Mouse (Mus musculus): ENCODE data around the gene Gm44579. TPM values are rescaled to one million over a fixed set of nuclear protein-coding genes. Genes with fewer than 3 reads are reported as not detected.

Gene Gm44579
- polyA plus RNA-seq, 1 experiment from 2014 or later, result not detected

DNA sequence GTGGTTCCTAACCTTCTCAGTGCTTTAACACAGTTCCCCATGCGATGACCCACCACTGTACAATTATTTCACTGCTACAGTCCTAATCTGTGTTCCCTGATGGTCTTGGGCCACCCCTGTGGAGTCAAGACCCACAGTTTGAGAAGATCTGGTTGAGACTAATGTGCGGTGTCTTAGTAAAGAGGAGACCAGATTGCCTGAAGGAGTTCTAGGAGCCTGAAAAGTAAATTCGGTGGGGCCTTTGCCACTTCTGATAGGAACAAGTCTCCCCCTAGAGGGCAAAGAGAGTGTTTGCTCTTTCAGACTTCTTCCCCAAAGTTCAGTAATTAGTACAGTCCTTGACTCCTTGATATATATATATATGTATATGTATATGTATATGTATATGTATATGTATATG, 67.2 kb downstream of the Gm44579 start:
- no peak overlapping the region for H3K4me3 ChIP-seq
- no peaks in the 10 kb centered on the region for H3K36me3 ChIP-seq
- H3K9me3 ChIP-seq (replicated peaks), result no peaks in the 10 kb centered on the region
- peaks cover 3% of the 10 kb centered on the region; the same call in 1 of the 2 replicates for H3K4me1 ChIP-seq (replicated peaks)
- H3K4me2 ChIP-seq, result no peak overlapping the region
- WGBS, result 30% methylated on average over 3 of the region's 3 CpGs
- no peak for ATAC-seq (ENCODE audit: insufficient number of reproducible peaks, low FRiP score)
- no peak overlapping the region for H3K27ac ChIP-seq (ENCODE audit: poor library complexity, severe bottlenecking)
- H3K9ac ChIP-seq, result no peak overlapping the region
- H3K27me3 ChIP-seq (replicated peaks), result no peaks in the 10 kb centered on the region

DNA sequence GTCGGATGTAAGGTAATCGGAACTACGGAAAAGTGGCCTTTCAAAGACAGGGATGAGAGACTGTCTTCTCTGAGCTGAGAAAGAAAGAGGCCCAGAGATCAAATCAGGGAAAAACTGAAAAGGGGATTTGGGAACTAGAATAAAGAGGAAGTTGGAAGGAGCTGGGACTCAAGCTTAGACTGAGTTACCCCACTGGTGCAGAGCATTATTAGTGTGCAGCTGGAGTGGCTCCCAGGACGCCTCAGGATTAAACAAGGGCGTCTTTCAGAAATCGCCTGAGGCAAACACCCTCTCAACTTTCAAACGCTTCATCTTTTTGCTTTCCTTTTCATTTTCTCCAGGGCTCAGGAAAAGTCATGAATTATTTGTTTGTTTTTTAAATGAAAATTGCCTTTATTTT, 67.9 kb downstream of the Gm44579 start:
- Histone ChIP-seq H3K27ac (ENCODE audit: poor library complexity, severe bottlenecking) (no peak overlapping the region), H3K9me3 (replicated peaks) (no peaks in the 10 kb centered on the region), H3K4me2 (no peak overlapping the region), H3K27me3 (replicated peaks) (no peaks in the 10 kb centered on the region), H3K9ac (no peak overlapping the region), H3K4me1 (replicated peaks) (peaks cover 9% of the 10 kb centered on the region), H3K4me3 (no peak overlapping the region), H3K36me3 (no peaks in the 10 kb centered on the region)
- WGBS, result 75% methylated on average over 7 of the region's 7 CpGs
- no peak for ATAC-seq (ENCODE audit: insufficient number of reproducible peaks, low FRiP score)

GRCm38 (mm10) chr15:98149166-98149602, 71.6 kb downstream of the Gm44579 start:
- no peaks in the 10 kb centered on the region for H3K36me3 ChIP-seq
- no peak overlapping the region for H3K9ac ChIP-seq
- peak; percentile 70 for ATAC-seq (ENCODE audit: insufficient number of reproducible peaks, low FRiP score)
- no peaks in the 10 kb centered on the region for H3K9me3 ChIP-seq (replicated peaks)
- H3K4me1 ChIP-seq (replicated peaks), result peaks cover 21% of the 10 kb centered on the region
- no peak overlapping the region for H3K4me3 ChIP-seq
- H3K4me2 ChIP-seq, result peak overlapping the region; percentile 40
- H3K27me3 ChIP-seq (replicated peaks), result no peaks in the 10 kb centered on the region
- WGBS, result 32% methylated on average over 10 of the region's 10 CpGs
- H3K27ac ChIP-seq (ENCODE audit: poor library complexity, severe bottlenecking), result peak overlapping the region; percentile 98

- ATAC-seq (ENCODE audit: insufficient number of reproducible peaks, low FRiP score), result no peak
- no peak overlapping the region for H3K4me3 ChIP-seq
- H3K27me3 ChIP-seq (replicated peaks), result no peaks in the 10 kb centered on the region
- no peak overlapping the region for H3K9ac ChIP-seq
- no peaks in the 10 kb centered on the region for H3K9me3 ChIP-seq (replicated peaks)
- H3K27ac ChIP-seq (ENCODE audit: poor library complexity, severe bottlenecking), result peak overlapping the region; percentile 98
- no peaks in the 10 kb centered on the region for H3K36me3 ChIP-seq
- WGBS, result 65% methylated on average over 3 of the region's 3 CpGs
- H3K4me1 ChIP-seq (replicated peaks), result peaks cover 24% of the 10 kb centered on the region
- H3K4me2 ChIP-seq, result no peak overlapping the region
Measured at GRCm38 (mm10) chr15:98148356-98148755, 72.4 kb downstream of the Gm44579 start.

GRCm38 (mm10) chr15:98145559-98146181, 75.1 kb downstream of the Gm44579 start:
- WGBS, result under 1% methylated on average over 38 of the region's 38 CpGs
- peaks cover 24% of the 10 kb centered on the region for H3K4me1 ChIP-seq (replicated peaks)
- H3K27me3 ChIP-seq (replicated peaks), result no peaks in the 10 kb centered on the region

GRCm38 (mm10) chr15:98144861-98145507, 75.8 kb downstream of the Gm44579 start:
- under 1% methylated on average over 36 of the region's 36 CpGs for WGBS
- Histone ChIP-seq H3K9me3 (replicated peaks) (no peaks in the 10 kb centered on the region), H3K27me3 (replicated peaks) (no peaks in the 10 kb centered on the region), H3K27ac (ENCODE audit: poor library complexity, severe bottlenecking) (peak overlapping the region; percentile 91), H3K4me2 (peak overlapping the region; percentile 88), H3K4me3 (peak overlapping the region; percentile 100), H3K4me1 (replicated peaks) (peaks cover 24% of the 10 kb centered on the region), H3K9ac (peak overlapping the region; percentile 99), H3K36me3 (peaks cover 25% of the 10 kb centered on the region)
- peak; percentile 48 for ATAC-seq (ENCODE audit: insufficient number of reproducible peaks, low FRiP score)

More at GRCm38 (mm10) chr15:98145559-98146181, 75.1 kb downstream of the Gm44579 start:
- Histone ChIP-seq H3K4me2 (peak overlapping the region; percentile 88), H3K9me3 (replicated peaks) (no peaks in the 10 kb centered on the region), H3K36me3 (peaks cover 18% of the 10 kb centered on the region), H3K27ac (ENCODE audit: poor library complexity, severe bottlenecking) (peak overlapping the region; percentile 91), H3K4me3 (peak overlapping the region; percentile 100), H3K9ac (peak overlapping the region; percentile 99)
- ATAC-seq (ENCODE audit: insufficient number of reproducible peaks, low FRiP score), result peak; percentile 94

DNA sequence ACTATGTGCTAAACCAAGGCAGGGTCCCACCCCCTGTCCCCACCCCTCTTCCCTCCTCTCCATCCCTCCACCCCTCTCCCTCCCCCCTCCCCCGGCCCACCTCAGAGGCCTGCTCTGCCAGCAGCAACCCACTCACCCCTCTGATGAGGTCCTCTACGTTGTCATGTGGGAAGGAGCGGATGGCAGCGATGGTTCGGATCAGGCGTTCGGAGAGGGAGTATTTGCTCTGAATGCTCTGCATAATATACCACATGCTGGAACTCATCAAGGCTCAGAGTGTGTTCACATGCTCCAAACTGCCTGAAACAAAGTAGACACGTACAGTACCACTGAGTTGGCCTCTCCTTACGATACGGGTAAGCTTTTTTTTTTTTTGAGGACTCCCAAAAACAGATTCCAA, 78.3 kb downstream of the Gm44579 start:
- Histone ChIP-seq H3K27ac (ENCODE audit: poor library complexity, severe bottlenecking) (no peak overlapping the region), H3K9me3 (replicated peaks) (no peaks in the 10 kb centered on the region), H3K4me2 (no peak overlapping the region), H3K27me3 (replicated peaks) (no peaks in the 10 kb centered on the region), H3K4me1 (replicated peaks) (peaks cover 14% of the 10 kb centered on the region), H3K4me3 (no peak overlapping the region), H3K9ac (no peak overlapping the region), H3K36me3 (peaks cover 50% of the 10 kb centered on the region)
- 81% methylated on average over 10 of the region's 10 CpGs for WGBS
- ATAC-seq (ENCODE audit: insufficient number of reproducible peaks, low FRiP score), result no peak

- H3K4me2 ChIP-seq, result no peak overlapping the region
- 89% methylated on average over 5 of the region's 5 CpGs for WGBS
- no peak overlapping the region for H3K9ac ChIP-seq
- peaks cover 67% of the 10 kb centered on the region for H3K36me3 ChIP-seq
- no peaks in the 10 kb centered on the region for H3K27me3 ChIP-seq (replicated peaks)
- H3K4me3 ChIP-seq, result no peak overlapping the region
- H3K4me1 ChIP-seq (replicated peaks), result peaks cover 10% of the 10 kb centered on the region
- ATAC-seq (ENCODE audit: insufficient number of reproducible peaks, low FRiP score), result no peak
- no peak overlapping the region for H3K27ac ChIP-seq (ENCODE audit: poor library complexity, severe bottlenecking)
- H3K9me3 ChIP-seq (replicated peaks), result no peaks in the 10 kb centered on the region
Measured at GRCm38 (mm10) chr15:98140809-98141208, 80.0 kb downstream of the Gm44579 start.

- H3K4me2 ChIP-seq, result no peak overlapping the region
- H3K4me3 ChIP-seq, result no peak overlapping the region
- no peaks in the 10 kb centered on the region for H3K27me3 ChIP-seq (replicated peaks)
- 90% methylated on average over 7 of the region's 7 CpGs for WGBS
- no peak for ATAC-seq (ENCODE audit: insufficient number of reproducible peaks, low FRiP score)
- peaks cover 77% of the 10 kb centered on the region for H3K36me3 ChIP-seq
- no peaks in the 10 kb centered on the region for H3K9me3 ChIP-seq (replicated peaks)
- H3K9ac ChIP-seq, result no peak overlapping the region
- H3K27ac ChIP-seq (ENCODE audit: poor library complexity, severe bottlenecking), result no peak overlapping the region
- peaks cover 7% of the 10 kb centered on the region for H3K4me1 ChIP-seq (replicated peaks)
Measured at GRCm38 (mm10) chr15:98139763-98140162, 81.0 kb downstream of the Gm44579 start.

- peaks cover 97% of the 10 kb centered on the region for H3K36me3 ChIP-seq
- H3K4me3 ChIP-seq, result no peak overlapping the region
- H3K4me1 ChIP-seq (replicated peaks), result no peaks in the 10 kb centered on the region
- H3K4me2 ChIP-seq, result no peak overlapping the region
- ATAC-seq (ENCODE audit: insufficient number of reproducible peaks, low FRiP score), result no peak
- no peaks in the 10 kb centered on the region for H3K9me3 ChIP-seq (replicated peaks)
- no peak overlapping the region for H3K27ac ChIP-seq (ENCODE audit: poor library complexity, severe bottlenecking)
- WGBS, result 89% methylated on average over 9 of the region's 9 CpGs
- H3K9ac ChIP-seq, result no peak overlapping the region
- H3K27me3 ChIP-seq (replicated peaks), result no peaks in the 10 kb centered on the region
Measured at GRCm38 (mm10) chr15:98136871-98137270, 83.9 kb downstream of the Gm44579 start.
